Mouse (Mus musculus): ENCODE data around the gene Espn.

Gene Espn

DNA sequence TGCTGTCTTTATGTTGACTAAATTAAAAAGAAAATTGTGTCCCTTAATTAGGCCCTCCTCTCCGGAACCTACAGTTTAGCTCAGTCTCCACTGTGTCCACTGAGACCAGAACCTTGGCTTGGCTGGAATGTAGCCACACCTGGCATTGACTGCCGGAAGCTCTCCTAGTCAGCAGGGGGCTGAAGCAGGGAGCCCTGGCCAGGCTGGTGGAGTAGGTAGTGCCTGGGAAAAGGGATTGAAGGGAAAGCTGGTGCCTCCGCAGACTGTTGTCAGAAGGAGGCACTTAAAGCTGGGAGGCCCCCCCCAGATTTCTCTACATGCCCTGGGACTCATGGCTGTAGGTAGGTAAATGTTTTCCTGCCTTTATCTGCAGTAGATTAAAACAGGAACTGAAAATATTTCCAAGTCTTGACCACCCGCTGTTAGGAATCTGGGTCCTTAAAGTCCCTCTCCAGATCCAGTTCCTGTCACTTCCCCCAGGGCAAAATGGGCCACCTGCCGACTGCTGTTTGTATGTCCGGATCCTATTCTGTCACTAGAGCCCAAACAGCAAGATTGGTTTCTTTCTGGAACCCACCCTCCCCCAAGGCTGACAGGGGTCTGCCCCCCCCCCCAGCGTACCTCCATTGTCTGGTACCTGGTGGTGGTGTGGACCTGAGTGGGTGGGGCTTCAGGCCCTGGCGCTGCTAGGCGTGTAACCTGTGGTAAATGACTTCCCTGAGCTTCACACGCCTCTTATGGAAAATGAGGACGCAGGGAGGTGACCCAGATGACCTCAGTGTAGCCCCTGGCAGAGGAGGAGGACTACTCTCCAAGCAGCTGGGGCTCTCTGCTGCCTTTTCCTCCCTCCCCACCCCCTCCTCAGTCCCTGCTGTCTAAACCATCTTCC lies 54.0 kb downstream of the Espn start:
- no peak for DNase-seq (ENCODE audit: low spot score)

DNA sequence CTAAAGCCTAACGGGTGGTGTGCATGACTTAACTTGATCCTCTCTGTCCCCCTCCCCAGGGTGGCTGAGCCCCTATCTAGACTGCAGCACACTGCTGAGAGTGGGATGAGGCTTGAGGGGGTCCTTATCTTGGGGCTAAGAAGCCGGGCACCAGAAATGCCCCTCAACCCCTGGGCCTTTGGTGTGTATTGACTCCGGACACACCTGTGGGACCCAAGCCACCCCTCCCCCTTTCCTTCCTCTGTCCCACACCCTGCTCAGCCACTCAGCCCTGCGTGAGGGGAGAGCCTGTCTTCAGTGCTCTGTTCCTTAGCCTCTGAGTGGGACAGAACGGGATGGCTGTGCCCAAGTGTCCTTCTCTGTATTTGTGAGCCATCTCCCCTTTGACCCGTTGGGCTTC lies 55.2 kb downstream of the Espn start:
- DNase-seq (ENCODE audit: low spot score) = no peak

DNA sequence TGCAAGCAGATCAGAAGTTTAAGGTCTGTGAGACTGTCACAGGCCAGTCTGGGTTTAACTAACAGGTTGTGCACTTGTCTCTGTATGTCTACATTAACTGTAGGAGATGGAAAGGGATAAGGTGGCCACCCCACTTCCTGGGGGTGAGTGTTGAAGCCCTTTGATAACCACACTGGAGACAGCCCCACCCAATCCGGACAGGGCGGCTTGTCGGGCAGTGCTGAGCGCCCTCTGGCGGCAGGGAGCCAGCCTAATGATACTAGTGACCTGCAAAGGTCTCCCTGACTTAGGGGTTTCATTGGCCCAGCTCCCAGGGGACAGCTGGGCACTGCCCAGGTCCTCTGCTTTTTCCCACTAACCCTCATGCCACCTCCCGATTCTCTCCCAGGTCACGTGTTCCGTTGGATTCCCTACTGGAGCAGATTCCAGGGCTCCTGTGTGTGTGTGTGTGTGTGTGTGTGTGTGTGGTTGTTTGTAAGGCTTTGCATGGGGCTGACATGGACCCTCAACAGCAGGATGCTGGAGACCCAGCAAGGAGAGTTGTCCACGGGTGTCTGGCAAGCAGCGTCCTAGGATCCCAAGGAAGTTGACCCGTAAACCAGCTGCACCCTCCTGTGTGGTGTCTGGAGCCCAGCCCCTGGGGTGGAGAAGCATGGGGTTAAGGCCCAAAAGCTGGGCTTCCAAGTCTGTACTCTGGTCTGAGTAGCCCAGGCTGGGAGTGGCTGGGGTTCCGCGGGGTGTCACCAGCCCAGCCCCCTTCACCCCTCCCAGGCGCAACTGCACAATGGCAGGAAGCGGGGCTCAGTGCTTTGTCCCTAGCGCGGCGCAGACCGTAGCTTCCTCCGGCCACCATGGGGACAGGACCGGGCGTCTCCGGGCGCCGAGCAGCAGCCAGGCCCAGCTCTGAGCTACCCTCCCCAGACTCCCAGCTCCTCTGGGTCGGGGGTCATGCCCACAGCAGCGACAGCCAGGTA lies 55.9 kb downstream of the Espn start:
- DNase-seq (ENCODE audit: low spot score) = peak; percentile 89

DNA sequence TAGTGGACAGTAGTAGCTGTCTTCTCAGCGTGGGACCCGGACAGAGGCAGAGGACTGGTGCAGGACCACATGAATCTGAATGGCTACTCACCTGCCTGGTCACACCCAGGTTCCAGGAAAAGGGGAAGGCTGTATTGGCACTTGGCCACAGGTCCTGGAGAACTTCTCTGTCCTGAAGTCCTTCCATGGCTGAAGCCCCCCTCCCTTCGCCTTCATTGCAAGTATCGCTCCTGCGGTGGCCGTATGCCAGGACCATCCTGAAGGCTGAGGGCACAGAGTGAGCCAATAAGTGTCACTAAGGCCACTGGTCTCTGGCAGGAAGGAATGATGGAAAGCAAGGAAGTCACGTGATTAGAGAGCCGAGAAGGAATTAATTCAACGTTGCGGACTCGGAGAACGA lies 57.9 kb downstream of the Espn start:
- DNase-seq (ENCODE audit: low spot score) = peak; percentile 73

DNA sequence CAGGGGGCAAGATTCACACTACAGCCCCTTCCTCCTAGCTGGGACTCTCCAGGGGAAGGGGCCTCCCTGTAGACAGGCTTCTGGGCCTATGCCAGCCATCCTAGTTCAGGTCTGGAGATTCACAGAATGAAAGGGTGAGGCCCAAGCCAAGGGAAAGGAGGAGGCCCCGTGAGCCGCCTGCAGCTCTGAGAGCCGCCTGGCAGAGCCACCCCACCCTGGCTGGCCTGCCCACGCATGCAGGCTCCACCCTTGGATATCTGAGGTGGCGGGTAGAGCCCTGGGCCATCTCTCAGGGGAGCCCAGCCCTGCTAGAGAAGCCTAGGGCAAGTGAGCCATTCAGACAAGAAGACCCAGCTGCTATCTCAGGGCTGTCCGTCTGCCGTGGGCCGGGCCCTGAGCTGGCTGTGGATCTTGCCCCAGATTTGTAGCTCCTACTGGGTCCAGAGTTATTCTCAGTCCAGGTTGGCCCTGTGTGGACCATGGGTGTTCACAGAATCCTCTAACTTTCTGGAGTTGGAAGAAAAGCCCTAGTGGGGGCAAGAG lies 59.3 kb downstream of the Espn start:
- DNase-seq (ENCODE audit: low spot score) = peak; percentile 64

DNA sequence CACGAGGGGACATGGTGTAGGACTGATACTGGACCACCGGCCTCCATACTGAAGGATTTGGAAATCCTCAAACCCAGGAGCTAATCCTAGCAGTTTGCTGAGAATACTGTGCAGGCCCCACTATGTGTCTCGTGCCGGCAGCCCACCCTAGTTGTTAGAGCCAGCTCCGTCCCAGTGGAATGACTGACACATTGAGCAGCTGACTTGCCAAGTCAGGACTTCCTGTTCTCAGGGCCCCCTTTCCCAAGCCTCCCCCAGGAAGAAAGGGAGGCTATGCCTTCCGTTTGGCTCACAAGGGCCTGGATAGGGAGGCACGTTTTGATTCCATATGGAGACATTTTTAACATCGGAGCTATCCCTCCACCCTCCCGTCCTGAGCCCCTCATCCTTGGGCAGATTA lies 62.0 kb downstream of the Espn start:
- DNase-seq (ENCODE audit: low spot score) = no peak

DNA sequence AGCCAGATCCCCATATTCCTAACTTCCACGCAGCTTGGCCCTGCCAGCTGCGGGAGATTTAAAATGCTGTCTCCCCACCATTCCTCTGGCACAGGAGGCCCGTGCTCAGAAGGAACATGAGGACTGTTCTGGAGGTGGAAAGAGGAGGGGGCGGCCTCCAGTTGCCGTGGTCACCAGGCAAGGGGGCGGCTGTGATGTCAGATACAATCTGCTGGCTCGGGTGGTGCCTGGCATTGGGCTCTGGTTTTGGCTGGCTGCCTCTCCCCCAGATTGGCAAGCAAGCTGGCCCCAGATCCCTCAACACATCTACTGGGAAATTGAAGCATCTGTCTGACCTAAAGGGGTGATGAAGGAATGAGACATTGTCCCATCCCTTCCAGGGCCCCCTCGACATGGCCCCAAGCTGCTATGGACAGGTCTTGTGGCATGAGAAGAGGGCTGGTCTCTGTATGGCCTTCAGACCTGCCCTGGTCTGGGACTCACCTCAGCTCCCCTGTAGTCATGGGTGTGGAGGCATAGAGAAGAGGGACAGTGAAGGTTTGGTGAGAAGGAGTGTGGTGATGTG lies 63.5 kb downstream of the Espn start:
- DNase-seq (ENCODE audit: low spot score) = no peak

DNA sequence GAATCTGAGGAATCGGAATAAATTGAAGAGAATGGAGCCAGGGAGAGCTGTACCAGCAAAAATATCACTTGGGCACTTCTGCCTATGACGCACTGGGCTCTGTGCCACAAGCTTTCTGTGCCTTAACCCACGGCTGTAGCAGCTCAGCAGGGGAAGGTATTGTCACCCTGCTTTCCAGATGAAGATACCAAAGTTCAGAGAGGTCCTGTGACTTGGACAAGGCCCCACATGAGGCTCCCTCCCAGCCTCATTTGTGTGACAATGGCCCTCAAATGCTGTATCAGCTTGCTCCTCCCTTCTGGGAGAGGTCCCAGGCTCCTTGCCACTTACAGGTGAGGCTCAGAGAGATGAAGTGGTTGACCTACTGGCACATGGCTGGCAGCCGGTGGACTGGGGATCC lies 64.0 kb downstream of the Espn start:
- DNase-seq (ENCODE audit: low spot score) = no peak

DNA sequence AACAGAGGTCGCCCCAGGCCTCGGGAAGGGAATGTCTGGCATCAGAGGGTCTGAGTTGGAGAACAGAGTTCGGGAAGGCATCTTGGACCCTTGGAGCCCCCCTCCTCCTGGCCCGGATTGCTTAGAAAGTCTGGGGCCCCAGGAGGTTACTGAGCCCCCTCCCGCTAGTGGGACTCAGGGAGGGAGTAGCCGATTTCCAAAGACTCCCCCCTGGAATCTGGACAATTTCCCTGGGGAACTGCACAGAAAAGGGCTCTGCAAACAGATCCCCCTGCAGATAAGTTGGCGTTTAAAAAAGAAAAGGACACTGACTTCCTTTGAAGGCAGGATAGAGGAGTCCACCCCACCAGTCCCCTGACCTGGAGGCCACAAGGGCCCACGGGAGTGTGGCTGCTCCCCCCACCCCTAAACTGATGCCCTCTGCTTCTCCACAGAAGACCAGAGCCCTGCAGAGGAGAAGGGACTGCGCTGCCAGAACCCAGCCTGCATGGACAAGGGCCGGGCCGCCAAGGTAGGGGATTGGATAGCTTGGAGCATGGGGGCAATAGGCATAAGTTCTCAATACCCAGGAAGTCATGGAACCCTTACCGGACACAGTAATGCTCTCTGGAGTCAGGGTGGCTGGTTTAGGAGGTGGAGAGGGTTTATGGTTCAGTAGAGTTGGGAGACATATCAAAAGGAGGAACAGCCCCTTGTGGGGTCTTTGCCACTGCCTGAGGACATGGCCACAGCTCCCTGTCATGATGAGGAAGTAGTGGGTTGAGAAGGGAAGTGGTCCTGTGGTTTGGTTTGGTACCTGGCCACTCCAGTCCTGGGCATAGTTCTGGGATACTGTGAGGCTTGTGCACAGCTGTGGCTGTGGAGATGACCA lies 64.7 kb downstream of the Espn start:
- DNase-seq (ENCODE audit: low spot score) = no peak

DNA sequence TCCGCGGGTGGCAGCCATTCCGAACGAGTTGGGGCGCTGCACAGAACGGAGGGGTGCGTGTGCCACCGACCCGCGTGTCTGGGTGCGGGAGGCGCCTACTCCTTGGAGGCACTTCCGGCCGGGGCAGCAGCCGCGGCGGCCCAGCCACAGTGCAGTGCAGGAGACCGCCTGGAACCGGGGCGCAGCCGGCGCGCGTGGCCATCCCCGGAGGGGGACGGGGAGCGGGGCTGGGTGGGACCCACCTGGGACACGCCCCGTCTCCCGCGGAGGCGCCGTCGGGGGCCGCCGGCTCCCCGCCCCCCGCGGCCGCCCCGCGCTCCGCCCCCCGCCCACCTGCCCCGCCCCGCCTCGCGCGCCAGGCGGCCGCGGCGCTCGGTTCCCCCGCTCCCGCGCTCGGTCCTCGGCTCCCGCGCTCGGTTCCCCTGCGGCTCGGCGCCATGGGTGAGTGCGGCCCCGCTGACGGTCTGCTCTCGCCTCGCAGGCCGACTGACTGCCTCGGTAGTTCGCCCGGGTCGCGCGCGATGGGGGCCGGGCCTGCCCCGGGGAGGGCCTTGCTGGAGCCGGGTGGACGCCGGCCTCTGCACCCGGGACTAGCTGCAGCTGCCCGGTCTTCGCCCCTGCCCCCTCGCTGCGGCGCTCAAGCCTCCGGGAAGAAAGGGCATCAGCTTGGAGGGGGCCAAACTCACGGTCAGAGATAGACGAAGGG lies 65.5 kb downstream of the Espn start:
- peak; percentile 77 for DNase-seq (ENCODE audit: low spot score)

DNA sequence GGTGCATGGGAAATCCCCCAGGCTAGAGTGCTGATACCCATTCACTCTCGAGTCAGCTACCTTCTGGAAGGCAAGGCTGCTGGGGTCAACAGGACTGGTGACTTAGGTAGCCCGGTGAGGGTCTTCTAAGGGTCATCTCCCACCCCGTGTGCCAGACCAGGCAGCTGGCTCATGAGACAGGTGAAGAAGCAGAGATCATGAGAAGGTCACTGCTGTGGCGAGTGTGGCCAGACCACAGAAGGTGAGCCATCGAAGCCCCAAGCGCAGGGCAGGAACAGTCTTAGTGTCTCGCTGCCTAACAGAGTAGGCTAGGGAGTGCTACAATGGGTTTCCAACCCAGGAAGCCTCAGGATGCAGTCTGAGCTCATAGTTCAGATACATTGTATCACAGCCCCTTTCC lies 67.6 kb downstream of the Espn start:
- DNase-seq (ENCODE audit: low spot score) = no peak

DNA sequence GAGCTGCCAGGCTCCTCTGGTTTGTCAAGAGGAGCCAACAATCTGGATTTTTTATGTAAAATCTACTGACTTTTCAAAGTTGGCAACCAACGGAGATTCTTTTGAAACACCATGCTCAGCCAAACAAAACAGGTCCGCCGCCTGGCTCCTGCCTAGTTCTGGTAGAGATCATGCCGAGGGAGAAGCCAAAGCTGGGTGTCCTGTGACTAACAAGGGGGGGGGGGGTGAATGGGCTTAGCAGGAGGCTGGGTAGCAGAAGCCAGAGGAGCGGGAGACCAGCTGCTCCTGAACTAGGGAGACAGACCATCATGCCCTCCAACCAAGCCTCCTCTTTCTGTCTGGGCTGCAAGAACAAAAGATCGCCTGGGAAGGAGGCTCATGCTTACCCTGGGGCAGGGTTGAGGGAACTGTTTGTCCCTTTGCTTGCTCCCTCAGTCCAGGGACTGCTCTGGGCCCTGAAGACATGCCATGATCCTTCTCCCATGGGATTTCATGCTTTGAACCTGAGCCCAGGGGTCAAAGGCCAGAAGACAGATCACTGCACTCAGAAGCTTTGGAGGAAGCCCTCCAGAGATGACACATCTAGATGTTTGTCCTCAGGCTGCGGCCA lies 68.5 kb downstream of the Espn start:
- DNase-seq (ENCODE audit: low spot score) = peak; percentile 46

DNA sequence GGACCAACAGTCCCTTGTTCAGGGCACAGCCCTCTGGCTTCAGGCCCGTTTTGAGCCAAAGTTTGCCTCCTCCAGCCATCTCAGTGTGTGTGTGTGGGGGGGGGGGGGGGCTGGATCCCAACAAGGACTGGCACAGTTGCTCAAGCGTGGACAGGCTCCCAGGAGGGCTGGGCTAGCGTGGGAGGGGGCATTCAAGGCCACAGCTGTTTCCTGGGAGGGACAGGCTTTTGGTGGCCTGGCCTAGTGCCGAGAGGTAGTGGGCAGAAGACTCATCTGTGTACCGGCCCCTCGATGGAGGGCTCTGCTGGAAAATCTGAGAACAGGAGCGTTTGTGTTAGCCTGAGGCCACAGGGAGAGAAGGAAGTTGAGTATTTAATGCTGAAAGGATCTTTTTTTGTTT lies 72.2 kb downstream of the Espn start:
- DNase-seq (ENCODE audit: low spot score) = peak; percentile 86

DNA sequence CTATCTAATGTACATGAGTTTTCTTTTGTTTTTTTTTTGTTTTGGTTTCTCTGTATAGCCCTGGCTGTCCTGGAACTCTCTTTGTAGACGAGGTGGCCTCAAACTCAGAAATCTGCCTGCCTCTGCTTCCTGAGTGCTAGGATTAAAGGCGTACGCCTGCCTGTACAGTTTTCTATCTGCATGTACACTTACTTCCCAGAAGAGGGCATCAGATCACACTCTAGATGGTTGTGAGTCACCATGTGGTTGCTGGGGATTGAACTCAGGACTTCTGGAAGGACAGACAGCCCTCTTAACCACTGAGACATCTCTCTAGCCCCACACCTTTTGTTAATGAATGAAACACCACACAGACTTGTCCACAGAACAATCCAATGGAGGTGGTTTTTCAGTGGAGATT lies 72.9 kb downstream of the Espn start:
- DNase-seq (ENCODE audit: low spot score) = no peak

DNA sequence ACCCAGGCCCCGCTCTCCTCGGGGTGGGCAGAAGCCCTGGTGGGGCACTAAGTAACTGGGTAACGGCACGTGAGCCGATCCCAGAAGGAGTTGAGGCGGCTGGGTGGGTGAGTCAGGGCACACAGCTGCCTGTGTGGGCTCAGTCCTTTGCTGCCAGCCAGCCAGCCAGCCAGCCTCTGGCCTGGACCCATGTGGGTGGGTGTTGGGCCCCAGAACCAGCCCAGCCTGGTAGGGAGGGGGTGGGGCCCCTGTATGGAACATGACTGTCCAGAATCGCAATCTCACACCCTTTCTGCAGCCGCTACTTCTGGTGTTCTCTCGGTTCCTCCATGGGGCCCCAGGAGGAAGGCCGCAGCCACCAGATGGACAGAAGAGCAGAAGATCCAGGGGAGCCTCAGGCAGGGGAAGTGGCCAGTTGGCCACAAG lies 74.1 kb downstream of the Espn start:
- DNase-seq (ENCODE audit: low spot score) = no peak

DNA sequence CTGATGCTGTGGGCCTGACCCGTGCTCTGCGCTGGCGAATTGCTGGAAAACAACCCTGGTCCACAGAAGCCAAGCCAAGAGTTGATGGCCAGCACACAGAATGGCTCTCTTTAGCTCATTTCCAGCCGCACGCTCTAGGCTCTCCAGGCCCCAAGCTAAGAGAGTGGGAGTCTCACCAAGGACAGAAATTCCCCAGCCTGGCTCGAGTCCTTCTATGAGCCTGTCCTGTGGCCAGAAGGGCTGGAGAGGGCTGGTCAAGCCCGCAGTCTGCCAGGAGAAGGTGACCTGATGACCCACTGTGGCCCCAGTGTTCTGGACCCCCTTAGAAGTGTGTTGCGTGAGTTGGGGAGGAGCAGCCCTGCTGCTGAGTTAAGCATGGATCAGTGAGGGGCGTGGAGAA lies 75.0 kb downstream of the Espn start:
- no peak for DNase-seq (ENCODE audit: low spot score)

DNA sequence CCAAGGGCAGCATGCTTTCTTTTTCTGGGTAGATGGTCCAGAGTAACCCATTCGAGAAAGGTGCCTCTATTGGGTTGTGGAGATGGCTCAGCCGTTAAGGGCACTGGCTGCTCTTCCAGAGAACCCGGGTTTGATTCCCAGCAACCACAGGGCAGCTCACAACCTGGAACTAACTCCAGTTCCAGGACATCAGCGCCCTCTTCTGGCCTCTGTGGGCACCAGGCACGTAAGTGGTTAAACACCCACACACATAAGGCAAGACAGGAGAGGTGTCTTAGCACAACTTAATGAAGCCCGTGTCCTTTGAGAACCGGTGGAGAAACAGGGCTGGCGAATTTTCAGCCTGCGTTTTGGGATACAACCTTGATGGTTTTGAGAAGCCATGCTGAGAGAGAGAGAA lies 77.6 kb downstream of the Espn start:
- DNase-seq (ENCODE audit: low spot score) = no peak

DNA sequence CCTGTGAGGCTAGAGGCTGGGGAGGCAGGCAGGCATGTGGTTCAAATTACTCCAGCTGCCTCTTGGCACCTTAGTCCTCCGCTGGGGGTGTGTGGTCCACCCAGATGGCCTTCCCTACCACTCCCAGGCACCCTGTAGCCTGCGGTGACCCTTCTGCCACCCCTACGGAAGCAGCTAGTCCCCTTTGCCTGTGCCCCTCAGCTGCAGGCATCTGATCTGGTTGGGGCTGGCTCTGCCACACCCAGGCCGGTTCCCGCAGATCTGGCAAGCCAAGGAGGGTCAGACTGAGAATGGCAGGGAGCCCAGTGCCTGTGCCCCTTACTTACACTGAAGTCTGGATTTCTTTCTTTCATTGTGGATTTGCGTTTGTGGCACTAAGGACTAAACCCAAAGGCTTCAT lies 78.5 kb downstream of the Espn start:
- no peak for DNase-seq (ENCODE audit: low spot score)

DNA sequence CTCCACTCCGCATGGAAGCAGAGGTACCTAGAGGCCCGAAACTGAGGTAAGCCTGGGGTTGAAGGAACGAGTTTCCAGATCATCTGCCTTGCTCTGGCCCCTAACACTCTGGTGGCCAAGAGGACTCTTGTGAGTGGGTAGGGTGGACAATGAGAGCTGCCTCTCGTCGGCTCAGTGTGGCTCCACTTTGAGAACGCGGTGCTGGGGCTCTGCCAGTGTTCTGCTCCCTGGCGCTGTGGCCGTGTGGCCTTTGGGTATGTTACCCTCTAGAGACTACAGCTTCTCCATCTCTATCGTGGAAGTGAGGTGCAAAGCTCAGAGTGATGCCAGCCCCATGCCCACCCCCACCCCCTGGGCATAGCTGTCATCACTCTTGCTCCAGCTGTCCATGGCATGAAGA lies 79.5 kb downstream of the Espn start:
- DNase-seq (ENCODE audit: low spot score) = no peak

DNA sequence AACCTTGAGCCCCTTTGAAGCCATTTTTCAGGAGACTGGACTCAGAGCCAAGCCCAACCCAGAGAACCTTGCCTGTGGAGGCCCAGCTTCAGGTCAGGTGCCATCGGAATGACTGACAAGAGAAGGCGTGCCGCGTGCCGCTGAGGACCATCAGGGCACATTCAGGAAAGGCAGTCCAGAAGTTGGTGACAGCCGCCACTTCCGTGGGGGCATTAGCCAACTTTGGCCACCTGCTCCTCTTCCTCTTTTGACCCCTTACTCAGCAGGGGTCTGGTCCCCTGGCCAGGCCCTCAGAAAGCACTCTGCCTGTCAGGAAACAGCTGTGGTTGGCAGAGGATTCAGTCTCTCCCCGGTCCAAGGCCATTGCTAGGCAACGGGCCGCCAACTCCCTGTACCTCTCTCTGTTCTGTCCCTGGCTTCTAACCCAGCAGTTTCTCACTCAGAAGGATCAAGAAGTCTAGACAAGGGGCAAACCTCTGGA lies 80.0 kb downstream of the Espn start, which contains the start of gene Plekhg5:
Plekhg5 (plus strand) TSS at position 378 of the 481 bp plus-strand sequence.
- DNase-seq (ENCODE audit: low spot score) = no peak
